Mouse (Mus musculus): ENCODE data around the gene Jarid2.

Gene Jarid2

DNA sequence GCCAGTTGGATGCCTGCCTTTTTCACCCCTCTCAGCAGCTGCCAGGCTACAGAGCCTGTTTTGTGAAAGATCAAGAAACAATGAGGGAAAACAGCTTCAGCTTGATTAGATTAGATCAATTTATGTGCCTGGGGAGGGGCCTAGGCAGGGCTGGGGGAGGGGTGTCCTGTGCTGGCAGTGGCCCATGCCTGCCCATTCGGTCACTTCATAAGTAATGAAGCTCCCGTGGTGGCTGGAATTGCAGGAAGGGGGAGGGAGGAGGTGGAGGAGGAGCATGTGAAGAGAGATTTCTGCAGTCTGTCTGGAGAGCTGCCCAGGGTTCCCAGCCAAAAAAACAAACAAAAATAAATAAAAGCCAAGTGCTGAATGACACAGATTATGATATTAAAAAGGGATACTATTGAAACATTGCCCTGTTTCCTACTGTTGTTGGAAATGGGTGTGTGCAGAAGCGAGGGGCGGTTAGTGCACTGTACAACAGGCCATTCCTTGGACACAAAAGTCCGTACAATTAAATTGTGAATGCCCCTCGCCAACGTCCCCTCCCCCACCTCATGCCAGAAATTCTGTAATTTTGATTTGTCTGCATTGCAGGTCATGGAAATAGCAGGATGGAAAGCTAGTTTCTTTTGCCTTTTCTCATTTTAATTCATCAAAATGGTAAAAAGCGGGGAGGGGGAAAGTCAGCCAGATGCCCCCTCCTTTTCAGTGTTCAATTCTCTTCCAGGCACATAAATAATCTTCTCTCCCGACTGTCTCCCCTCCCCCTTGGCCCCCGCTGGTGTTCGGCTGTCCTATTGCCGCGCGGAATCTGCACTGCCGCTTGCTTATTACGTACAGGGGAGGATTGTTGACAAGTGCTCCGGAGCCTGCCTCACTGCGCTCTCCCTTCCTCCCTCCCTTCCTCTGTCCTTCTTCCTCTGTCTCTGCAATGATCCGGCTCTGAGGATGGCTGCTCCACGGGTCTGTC, 110.9 kb downstream of the Jarid2 start:
- DNase-seq (ENCODE audit: low spot score in 2 of 2): peak; percentile 70 to 71

DNA sequence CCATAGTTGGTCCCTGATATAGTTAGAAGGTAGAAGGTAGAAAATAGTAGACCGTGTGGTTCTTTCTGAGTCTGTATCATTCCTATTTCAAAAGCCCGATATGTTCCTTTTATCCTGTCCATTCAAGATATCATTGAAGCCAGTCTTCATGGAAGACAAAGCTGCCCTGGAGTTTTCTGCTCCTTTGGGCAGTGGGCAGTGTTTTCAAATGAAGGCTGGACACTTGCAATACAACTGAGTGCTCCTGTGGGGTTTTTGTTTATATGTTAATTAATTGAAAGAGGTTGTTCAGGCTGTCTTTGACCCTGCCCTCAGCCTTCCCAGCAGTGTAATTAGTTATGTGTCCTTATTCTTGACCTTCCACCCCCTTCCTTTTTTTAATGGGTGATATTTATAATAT, 122.2 kb downstream of the Jarid2 start:
- DNase-seq (ENCODE audit: low spot score in 2 of 2): no peak

DNA sequence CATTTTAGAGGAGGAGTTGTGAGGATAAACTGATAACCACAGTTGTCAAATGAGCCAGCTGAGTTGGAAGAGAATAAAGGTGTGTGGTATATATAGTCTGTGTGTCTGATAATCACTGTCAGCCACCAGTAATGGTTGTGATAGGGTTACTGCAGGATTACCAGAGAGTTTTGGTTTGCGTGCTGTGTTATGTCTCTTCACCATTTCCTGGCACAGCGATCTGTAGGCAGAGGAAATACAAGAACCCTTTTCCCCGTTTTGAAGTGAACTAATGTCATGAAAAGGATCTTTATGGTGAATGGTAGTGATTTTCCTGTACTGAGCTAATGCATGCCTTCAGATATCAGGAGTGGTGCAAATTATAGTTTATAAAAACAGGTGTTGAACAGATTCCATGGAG, 122.8 kb downstream of the Jarid2 start:
- DNase-seq (ENCODE audit: low spot score in 2 of 2): no peak

DNA sequence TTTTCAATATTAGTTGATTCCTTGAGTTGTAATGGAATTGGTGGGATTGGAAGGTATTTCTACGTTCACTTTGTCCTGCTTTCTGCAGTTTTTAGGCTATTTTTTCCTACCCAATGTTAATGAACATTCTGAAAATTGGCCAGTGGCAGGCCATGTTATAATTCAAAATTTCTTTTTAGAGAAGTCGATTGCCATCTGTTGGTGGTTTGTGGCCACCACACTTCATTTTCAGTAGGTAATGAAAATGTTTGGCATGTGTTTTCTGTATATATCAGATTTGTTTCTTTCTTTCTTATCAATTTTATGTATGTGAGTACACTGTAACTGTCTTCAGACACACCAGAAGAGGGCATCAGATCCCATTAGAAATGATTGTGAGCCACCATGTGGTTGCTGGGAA, 136.3 kb downstream of the Jarid2 start:
- no peak for DNase-seq (ENCODE audit: low spot score in 2 of 2)

DNA sequence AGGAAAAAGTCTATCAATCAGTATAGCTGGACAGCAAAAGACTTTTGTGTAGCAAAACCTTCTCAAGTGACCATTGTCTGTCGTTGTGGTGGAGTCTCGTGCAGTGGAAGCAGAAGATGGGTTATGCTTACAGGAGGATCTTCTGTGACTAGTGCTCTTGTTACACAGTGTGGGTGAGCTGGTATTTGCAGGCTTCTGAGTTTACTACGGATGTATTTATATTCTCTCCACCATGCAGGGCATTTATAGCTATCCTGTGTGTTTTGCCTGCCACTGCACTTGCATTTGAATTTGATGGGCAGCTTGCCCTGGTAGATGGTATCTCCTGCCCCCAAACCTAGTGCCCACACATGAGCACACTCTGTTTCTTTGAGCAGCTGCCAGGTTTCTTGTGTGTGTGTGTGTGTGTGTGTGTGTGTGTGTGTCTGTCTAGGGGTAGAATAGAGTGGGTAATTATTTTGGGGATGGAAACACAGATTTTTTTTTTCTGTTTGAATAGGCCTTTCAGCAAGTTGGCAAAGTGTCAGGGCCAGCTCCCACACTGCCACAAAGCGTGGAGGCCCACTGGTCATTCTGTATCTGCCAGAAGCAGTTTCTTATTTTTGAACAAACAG, 138.9 kb downstream of the Jarid2 start:
- no peak for DNase-seq (ENCODE audit: low spot score in 2 of 2)

- peak; percentile 98 to 100 for DNase-seq (ENCODE audit: low spot score in 2 of 2)
Observed at GRCm38 (mm10) chr13:44869418-44870119, 140.3 kb downstream of the Jarid2 start.

DNA sequence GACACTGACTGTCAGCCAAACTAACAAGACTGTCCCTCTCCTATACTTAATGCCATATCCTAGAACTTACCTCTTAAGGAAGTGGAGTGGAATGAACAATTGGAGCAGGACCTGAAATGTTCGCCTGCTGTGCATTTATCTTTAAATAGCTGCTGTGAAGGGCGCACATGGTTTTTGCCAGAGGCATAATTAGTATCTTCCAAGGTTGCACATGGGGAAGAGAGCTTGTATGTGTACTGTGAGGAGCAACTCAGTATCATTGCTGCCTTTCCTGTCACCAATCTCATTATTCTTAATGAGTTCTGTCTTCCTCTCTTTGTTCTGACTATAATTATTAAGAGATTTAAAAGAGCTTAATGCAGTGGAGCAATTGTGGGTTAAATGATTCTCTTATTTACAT, 147.5 kb downstream of the Jarid2 start:
- no peak for DNase-seq (ENCODE audit: low spot score in 2 of 2)

DNA sequence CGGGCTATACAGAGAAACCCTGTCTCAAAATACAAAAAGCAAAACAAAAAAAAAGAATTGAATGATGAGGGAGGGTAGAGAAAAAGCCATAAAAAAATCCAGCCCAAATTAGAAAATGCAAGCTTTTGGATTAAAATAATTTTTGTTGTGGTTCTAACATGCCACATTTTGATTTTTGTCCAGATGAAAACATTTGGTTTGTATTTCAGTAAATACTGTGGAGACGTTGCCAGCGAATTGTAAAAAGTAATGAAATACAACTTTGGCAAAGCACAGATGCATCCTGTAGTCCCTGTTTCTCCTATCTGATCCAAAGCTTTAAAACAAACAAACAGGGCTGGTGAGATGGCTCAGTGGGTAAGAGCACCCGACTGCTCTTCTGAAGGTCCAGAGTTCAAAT, 151.7 kb downstream of the Jarid2 start:
- no peak for DNase-seq (ENCODE audit: low spot score in 2 of 2)

DNA sequence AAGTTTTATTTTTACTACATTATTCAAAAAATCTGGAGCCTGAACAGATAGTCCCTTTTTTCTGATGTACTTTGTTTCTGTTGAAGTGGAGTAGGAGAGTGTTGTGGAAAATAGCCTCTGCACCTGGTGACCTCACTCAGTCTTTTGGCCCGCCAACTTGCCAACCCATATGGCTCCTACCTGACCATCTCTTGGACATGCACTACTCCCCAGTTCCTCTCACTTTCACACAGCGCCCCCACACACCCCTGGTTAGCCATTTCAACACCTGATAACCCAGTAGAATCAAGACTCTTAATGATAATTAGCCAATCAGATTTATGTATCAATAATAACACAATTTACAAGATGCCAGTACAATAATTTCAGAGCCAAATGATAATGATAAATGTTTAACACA, 156.9 kb downstream of the Jarid2 start:
- DNase-seq (ENCODE audit: low spot score in 2 of 2): no peak

DNA sequence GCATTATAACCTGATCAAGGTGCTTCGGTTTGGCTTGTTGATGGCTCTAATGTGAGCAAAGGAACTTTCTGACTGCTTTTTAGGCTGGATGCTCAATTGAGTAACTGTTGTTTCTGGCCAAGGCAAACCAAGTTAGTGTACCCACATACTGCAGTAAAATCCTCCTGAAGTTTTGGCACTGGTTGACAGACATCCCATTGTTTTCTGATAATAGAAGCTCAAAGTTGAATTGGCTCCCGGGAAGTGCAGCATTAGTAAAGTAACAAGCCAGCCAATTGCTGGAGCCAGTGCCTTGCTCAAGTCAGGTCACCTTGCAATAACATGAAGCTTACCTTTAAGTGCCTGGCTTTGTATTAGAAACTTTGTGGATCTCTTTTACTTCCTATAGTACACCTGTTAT, 161.3 kb downstream of the Jarid2 start:
- no peak for DNase-seq (ENCODE audit: low spot score in 2 of 2)

DNA sequence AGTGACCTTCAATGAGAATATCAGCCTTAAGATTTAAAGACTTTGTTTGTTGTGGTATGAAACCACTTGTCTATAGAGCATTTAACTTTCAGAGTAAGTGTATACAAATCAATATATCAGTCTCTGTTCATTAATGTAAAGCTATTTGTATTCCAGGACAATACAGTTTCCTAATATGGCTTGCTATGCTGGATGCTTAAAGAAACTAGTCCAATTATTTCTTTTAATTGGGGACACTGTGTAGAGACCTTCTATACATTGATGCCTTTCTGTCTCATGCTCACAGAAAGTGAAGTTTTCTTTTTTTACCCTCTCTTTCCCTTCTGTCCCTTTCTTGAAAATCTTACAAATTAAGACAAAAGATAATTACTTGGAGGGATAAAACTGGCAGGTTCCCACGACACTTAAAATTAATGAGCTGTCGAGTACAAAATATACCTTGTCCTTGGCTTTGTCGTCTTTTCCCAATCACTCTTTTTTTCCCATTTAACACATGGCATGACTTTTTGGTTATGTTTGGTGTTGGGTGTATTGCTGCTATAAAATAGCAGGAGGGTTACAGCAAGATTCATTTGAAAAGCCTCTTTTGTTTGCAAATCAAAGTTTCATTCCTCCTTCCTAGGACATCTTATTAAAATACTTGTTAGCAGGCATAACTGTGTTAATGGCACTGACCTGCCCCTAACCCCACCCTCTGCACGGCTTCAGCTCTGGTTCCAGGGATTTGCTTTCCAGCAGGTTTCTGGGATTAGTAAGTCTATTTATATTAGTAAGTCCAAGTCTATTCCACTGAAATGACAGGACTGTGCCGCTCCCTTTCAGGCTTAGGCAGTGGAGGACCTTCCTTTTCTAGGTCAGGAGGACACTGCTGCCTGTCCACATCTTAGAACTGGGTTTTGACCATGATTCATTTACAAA, 162.8 kb downstream of the Jarid2 start:
- DNase-seq (ENCODE audit: low spot score in 2 of 2): no peak

- no peak for DNase-seq (ENCODE audit: low spot score in 2 of 2)
Observed at GRCm38 (mm10) chr13:44896211-44896610, 166.9 kb downstream of the Jarid2 start.

DNA sequence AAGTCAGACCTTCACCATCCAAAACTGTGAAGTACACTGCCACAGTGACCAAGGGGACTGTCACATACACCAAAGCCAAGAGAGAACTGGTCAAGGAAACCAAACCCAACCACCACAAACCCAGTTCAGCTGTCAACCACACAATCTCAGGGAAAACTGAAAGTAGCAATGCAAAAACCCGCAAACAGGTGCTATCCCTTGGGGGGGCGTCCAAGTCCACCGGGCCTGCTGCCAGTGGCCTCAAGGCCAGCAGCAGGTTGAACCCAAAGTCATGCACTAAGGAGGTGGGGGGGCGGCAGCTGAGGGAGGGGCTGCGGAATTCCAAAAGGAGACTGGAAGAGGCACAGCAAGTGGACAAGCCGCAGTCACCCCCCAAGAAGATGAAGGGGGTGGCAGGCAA, 173.0 kb downstream of the Jarid2 start:
- DNase-seq (ENCODE audit: low spot score in 2 of 2): no peak

DNA sequence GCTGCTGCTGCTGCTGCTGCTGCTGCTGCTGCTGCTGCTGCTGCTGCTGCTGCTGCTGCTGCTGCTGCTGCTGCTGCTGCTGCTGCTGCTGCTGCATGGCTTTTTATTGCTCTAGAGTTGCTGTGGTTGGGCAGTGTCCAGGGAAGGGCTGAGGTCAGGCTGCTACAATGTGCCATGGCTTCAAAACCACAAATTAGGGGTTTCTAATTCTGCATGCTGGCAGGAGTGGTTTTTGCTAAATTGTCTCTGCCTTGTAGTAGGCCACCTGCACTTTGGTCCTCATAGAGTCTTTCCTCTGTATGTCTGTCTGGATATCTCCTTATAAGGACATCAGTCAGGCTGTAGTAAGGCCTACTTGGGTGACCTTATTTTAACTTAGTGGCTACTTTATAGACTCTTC, 174.1 kb downstream of the Jarid2 start:
- no peak for DNase-seq (ENCODE audit: low spot score in 2 of 2)

DNA sequence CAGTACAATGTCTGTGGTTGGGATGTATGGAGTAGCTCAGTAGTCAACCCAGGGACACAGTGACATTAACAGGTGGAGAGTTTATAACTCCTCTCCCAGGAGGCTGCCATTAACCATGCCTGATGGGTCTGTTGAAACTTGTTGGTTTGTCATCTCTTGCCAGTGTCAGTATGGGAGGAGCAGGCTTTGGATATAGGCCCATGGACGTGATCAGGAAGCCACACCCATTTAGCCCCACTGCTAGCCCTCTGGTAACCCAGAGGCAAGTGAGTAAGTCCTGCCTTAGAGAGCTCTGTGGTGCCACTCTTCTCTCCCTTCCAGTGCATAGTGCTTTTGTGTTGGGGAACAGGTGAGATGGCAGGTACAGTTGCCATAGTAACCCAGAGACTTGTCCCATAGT, 175.0 kb downstream of the Jarid2 start:
- no peak for DNase-seq (ENCODE audit: low spot score in 2 of 2)

DNA sequence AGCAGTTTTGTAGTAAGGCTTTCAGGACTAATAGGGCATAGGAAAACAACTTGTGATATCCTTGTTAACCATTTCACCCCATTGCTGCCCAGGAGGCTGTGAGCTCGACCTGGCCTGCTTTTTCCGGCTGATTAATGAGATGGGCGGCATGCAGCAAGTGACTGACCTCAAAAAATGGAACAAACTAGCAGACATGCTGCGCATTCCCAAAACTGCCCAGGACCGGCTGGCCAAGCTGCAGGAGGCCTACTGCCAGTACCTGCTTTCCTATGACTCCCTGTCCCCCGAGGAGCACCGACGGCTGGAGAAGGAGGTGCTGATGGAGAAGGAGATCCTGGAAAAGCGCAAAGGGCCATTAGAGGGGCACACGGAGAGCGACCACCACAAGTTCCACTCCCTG, 176.9 kb downstream of the Jarid2 start:
- no peak for DNase-seq (ENCODE audit: low spot score in 2 of 2)

GRCm38 (mm10) chr13:44907702-44908101, 178.4 kb downstream of the Jarid2 start:
- peak; percentile 88 to 89 for DNase-seq (ENCODE audit: low spot score in 2 of 2)

GRCm38 (mm10) chr13:44908790-44909189, 179.5 kb downstream of the Jarid2 start:
- no peak for DNase-seq (ENCODE audit: low spot score in 2 of 2)

DNA sequence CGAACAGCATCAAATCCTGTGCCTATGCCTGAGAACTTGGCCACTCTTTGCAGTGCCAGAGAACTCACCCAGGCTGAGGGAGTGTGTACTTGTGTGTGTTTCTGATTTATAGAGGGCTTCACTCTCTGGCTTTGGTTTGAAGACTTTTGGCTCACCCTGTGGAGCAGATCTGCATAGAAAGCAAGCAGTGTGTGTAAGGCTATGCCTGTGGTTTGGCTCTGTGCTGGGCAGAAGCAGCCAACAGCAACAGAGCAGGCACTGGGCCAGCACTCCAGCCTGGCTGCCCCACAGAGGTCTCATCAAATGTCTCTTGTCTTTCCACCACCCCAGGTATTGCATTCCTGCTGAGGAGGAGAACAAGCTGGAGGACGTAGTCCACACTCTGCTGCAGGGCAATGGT, 183.6 kb downstream of the Jarid2 start:
- peak in 1 of 2 experiments; percentile 51 for DNase-seq (ENCODE audit: low spot score in 2 of 2)

GRCm38 (mm10) chr13:44913560-44913959, 184.3 kb downstream of the Jarid2 start:
- no peak for DNase-seq (ENCODE audit: low spot score in 2 of 2)

DNA sequence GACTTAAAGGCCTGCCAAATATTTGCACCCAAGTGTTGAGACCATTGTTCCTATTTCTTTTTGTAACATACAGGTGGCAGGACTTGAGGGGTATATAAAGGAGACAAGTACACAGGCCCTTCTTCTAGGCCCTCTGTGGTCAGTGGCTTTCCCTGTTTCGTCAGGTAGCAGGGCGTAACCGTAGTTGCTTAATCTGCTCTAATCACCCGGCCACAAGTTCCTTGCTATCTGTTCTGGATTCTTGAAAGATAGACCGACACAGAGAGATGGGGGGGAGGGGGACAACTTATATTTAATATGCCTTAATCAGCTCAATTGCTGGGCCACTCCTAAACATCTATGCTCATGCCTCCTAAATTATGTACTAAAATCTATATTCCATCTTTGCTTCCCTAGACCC, 186.1 kb downstream of the Jarid2 start:
- no peak for DNase-seq (ENCODE audit: low spot score in 2 of 2)

DNA sequence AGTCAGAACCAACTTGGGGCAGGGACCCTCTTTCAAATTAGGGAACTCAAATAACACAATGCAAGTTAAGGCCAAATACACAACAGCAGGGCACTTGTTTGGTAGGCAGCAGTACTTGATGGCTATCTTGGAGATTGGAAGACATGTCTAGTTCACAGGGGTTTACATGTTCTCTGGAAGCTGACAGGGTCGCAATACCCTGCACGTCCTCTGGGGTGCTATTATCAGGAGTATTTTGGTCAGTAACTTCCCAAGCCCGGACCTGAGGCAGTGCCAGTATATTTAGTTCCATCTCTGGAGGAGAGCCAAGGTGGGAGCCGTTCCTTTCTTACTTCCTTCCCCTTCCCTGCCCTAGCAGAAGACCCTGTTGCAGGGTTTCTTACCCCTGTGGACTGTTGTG, 186.7 kb downstream of the Jarid2 start:
- no peak for DNase-seq (ENCODE audit: low spot score in 2 of 2)

All from urinary bladder, postnatal 4 days (tissue).